Mouse (Mus musculus): Measurements from ENCODE around the gene Msl2.

Msl2 gene

DNA sequence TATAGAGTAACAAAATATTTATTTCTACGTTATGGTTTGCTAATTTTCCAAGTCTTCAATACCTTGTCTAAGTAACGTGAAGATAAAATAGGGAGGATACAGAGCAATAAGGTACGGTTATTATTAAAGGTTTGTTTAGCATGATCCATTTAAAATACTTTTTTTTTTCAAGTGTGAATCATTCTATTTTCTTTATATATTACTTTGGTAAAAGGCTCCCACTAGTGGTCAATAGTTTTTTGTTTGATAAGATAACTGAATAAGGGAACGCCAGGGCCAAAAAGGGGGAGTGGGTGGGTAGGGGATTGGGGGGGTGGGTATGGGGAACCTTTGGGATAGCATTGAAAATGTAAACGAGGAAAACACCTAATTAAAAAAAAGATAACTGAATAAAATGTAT is 79.0 kb downstream of the Msl2 start:
- no peak for DNase-seq (ENCODE audit: low spot score in 2 of 2)

Measured in spleen, postnatal 10 days (tissue).